ENCODE assay signal across 19 mouse cellular contexts in the genomic region with DNA sequence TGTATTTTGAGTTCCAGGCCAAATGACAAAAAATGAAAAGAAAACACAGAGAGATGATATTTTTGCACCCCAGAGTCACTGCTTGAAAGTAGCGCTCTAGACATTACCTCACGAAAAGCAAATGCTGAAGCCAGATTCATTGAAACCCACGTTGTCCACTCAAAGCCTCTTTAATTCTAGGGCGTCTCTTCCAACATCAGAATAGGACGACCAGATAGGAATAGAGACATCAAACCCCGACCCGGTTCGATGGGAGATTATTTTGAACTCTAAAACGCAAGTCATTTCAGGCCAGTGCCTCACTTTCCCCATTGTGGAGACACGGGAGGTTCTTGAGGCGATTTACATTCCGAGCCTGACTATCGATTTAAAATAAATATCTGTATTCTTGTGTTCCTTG. TPM values are rescaled to one million over a fixed set of nuclear protein-coding genes. Genes with fewer than 3 reads are reported as not detected.
"Had no signal": no experiment of that assay in that cellular context is flagged by ENCODE, and none has a peak within 500 bp of the region (broad histone marks: within the 10 kb centered on the region; RNA-seq: fewer than 3 reads in every experiment).

No protein-coding gene starts in this region.

- H3K36me3 ChIP-seq: limb, embryonic 13.5 days; neural tube, embryonic 13.5 days had no signal

- ATAC-seq: intestine, postnatal 0 days had no signal

- H3K27ac ChIP-seq: kidney, postnatal 0 days; limb, embryonic 13.5 days; liver, embryonic 14.5 days; neural tube, embryonic 13.5 days had no signal

- H3K9me3 ChIP-seq: limb, embryonic 13.5 days; neural tube, embryonic 13.5 days had no signal

- H3K4me3 ChIP-seq: limb, embryonic 13.5 days; neural tube, embryonic 13.5 days had no signal

- DNase-seq: kidney, adult 9 months; kidney, postnatal 36 days; layer of hippocampus, adult 9-11 months; layer of hippocampus, postnatal 36 days; lung, adult 18-20 months; retina, postnatal 1 day; right cerebral cortex, postnatal 4 days; spleen, adult 18-20 months; thymus, adult 18-20 months; thymus, postnatal 14 days had no signal

- H3K9ac ChIP-seq: limb, embryonic 13.5 days; liver, embryonic 14.5 days; neural tube, embryonic 13.5 days had no signal

- H3K4me1 ChIP-seq: limb, embryonic 13.5 days; neural tube, embryonic 13.5 days had no signal

RNA-seq across cellular contexts. Expression of gene Zic3, which starts 7.7 kb away (rescaled TPM):
- total RNA-seq: liver, adult 2 months; megakaryocyte-erythroid progenitor cell, adult 5-6 weeks had no signal
- polyA plus RNA-seq: intestine, postnatal 0 days; kidney, postnatal 0 days; liver, adult 2 months; lung, embryonic 16.5 days; stomach, embryonic 14.5 days had no signal
